Mouse (Mus musculus) c-Kit-negative CD71-positive TER-119-positive erythroid progenitor cells, embryonic 14.5 days (primary cell): ENCODE data around the gene A2ml1.

Experiments
- DNase-seq: peaks from one replicate; pipeline ENCODE4 v3.0.0-alpha.2; 2013; ENCODE audit warnings: low read depth, low spot score

The A2ml1 gene

DNA sequence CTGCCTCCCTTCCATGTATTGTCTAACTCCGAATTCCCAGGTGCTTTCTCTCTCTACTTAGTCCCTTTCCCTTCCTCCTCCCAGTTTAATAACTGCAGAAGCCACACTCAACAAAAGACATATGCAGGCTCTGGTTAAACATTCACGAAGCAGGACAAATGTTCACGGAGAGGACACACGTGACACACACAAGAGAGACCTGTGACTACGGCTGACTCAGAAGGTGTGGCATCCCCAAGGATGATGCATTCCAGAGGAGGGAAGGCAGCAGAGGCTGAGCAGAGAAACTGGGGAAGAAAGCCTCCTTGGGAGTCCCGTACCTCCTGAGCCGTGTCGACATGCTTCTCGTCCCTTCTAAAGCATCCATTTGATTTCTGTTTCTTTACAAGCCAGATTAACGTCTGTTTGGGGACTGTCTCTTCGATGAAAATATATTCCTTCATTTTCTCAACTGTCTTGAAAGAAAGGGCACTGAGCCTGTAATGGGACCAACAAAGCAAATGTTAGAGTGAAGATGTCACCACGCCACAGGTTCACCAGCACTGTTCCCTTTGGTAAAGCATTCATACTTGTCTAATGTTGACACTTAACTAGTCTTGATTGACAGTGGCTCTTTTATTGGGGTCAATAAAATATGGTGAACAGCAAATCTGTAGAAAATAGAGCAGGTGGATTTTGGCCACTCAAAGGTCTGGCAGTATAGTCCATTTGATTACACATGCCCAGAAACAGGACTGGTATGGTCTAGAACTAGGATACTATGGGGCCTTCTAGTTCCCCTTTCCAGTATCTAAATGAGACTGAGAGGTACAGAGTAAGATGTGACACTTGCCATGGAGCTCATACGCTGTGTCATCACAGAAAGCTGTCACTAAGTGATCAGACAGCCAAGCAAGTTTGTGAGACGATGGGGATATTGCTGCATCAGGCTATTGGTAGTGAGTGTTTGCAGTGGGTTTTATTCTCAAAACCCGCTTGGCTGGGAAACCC is 31.6 kb downstream of the A2ml1 start:
- DNase-seq = no peak

- no peak for DNase-seq
These were observed 32.9 kb downstream of the A2ml1 start for GRCm38 (mm10) chr6:128548532-128548931.

- no peak for DNase-seq
These were observed 36.0 kb downstream of the A2ml1 start for GRCm38 (mm10) chr6:128545402-128545801.

DNA sequence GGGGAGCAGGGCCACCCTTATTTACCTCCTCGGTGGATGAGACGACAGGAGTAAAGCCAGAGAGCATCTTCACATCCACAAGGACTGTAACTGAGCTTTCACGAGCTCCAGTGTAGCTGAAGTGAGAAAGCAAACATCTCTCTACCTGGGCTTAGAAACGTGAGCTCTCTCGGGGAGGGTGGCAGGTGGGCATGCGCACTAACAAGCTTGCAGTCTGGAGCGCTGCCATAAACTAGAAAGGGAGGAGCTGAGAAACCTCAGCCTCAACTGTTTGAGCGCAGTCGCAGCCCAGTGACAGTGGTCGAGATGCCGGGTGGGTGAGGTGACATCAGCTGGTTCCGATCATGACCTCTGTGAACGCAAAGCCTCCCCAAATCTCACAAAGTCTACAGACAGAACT is 38.2 kb downstream of the A2ml1 start:
- DNase-seq = no peak

GRCm38 (mm10) chr6:128535250-128535649 is 46.2 kb downstream of the A2ml1 start:
- DNase-seq = no peak

- DNase-seq = no peak
These were observed 48.1 kb downstream of the A2ml1 start for GRCm38 (mm10) chr6:128533296-128533695.

- no peak for DNase-seq
These were observed 48.7 kb downstream of the A2ml1 start for GRCm38 (mm10) chr6:128532701-128533100.

GRCm38 (mm10) chr6:128528491-128528890 is 52.9 kb downstream of the A2ml1 start:
- DNase-seq = no peak

DNA sequence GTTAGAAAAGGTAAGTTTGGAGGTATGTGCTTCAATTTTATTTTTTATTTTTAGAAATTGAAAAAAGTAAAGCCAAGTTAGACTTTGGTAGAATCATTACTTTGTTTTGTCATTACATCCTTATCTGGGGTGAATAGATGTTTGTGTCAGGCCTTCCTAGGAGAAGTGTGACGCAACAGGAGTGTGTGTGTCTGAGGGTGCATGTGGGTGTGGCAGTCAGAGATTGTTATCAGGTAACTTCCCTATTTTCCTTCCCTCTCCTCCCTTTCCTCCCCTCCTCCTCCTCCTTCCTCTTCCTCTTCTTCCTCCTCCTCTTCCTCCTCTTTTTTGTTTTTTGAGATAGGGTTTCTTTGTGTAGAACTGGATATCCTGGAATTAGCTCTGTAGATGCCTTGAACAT is 54.3 kb downstream of the A2ml1 start:
- no peak for DNase-seq

GRCm38 (mm10) chr6:128526601-128527000 is 54.8 kb downstream of the A2ml1 start, which contains the start of gene Pzp:
Gene Pzp (minus strand): TSS chr6:128526720.
- no peak for DNase-seq

GRCm38 (mm10) chr6:128525801-128526200 is 55.6 kb downstream of the A2ml1 start:
- no peak for DNase-seq

DNA sequence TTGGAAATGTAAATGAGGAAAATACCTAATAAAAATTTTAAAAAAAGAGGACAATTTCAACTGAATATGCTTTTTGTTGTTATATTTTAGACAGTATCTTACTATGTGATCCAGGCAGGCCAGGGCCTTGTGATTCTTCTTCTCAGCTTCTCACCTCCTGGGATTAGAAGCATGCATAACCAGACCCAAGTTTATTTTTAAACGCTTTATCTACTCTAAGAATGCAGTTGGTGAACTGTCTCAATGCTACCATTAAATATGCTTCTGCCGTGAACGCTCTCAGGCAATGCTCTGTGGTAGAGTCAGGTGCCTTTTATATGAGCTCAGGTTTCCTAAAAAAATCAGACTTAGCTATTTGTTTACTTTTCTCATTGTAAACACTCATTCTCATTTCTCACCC is 58.0 kb downstream of the A2ml1 start:
- DNase-seq = no peak

GRCm38 (mm10) chr6:128519159-128519558 is 62.2 kb downstream of the A2ml1 start:
- DNase-seq = no peak

GRCm38 (mm10) chr6:128505676-128506236 is 75.7 kb downstream of the A2ml1 start:
- DNase-seq = no peak

DNA sequence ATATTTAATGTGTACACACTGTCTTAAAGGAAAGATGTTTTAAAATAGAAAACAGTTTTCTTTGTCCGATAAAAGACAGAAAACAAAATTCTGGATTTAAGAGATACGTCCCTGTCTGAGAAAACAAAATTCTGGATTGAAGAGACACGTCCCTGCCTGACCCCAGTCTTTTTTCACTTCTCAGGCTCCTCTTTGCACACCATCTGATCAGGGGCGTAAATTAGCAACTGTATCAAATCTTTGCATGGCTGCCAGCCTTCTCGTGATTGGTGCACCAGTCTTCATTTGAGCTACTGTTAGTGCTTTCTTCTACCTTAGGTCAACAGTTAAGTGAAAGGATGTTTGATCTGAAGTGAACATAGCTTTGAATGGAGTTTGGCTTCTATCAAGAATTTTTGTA is 76.7 kb downstream of the A2ml1 start:
- no peak for DNase-seq

DNA sequence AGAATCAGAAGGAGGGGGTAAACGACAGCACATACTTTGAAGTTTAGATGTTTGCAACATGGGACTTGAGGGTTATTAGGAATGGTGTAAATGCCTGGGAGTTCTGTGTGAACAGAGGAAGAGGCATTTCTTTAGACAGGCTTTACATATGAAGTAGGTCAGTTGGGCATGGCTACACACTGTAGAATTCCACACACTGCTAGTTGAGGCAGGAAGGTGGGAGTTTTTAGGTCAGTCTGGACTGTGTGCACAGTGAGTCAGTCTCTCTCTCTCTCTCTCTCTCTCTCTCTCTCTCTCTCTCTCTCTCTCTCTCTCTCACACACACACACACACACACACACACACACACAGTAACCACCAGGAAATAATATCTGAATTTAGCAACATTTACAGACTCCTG is 86.1 kb downstream of the A2ml1 start:
- no peak for DNase-seq

- no peak for DNase-seq
These were observed 86.6 kb downstream of the A2ml1 start for GRCm38 (mm10) chr6:128494646-128495331.

GRCm38 (mm10) chr6:128491916-128492315 is 89.5 kb downstream of the A2ml1 start:
- DNase-seq = no peak

DNA sequence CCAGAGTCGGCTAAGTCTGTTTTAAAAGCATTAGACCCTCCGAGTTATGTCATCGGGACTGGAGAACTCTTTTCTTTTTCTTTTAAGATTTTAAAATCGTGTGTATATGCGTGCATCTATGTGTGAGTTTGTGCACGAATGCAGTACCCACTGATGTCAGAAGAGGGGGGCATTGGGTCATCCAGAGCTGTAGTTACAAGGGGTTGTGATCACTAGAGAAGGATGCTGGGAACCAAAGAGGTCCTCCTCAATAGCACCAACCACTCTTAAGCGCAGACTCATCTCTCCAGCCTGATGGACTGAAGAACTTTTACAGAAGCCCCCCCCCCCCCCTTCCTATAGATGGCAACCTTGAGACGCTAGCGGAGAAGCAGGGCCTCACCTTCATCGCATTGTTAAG is 91.3 kb downstream of the A2ml1 start:
- no peak for DNase-seq
